Mouse (Mus musculus) embryonic fibroblast, embryonic 13.5 days (primary cell): ENCODE data around the gene Sectm1a.

Source experiments
- CTCF ChIP-seq: IDR thresholded peaks from 2 replicates; pipeline ENCODE4 v1.5.1; 2011; ENCODE audit warnings: mild to moderate bottlenecking, control low read depth, low read length, moderate library complexity, borderline replicate concordance; ENCODE audit not compliant: insufficient read depth
- POLR2A ChIP-seq: IDR thresholded peaks from 2 replicates; pipeline ENCODE4 v1.6.1; 2011; ENCODE audit warnings: low read depth, mild to moderate bottlenecking, control low read depth, low read length, moderate library complexity

GRCm38 (mm10) chr11:121125522-121126172 is 44.6 kb upstream of the Sectm1a start:
- TF ChIP-seq CTCF = no peak
- TF ChIP-seq POLR2A = no peak
